Mouse (Mus musculus) liver, embryonic 11.5 days (tissue): ENCODE measurements around the gene Zfp64. TPM values are rescaled to one million over a fixed set of nuclear protein-coding genes. Genes with fewer than 3 reads are reported as not detected.
"Not testable (repeated sequence)": the region's sequence is repeated elsewhere in the genome, so short reads cannot be mapped to it uniquely, and the experiment has no call there.

Experiments used
- ATAC-seq: fragments of 200-750 bp; cut with Nextera tagmentation; replicated peaks from 2 replicates; pipeline ENCODE4 v1.8.0; 2017; ENCODE audit warnings: moderate number of reproducible peaks, mild to moderate bottlenecking, moderate TSS enrichment, moderate library complexity; ENCODE audit not compliant: low FRiP score
- DNase-seq: peaks from one replicate; pipeline ENCODE4 v3.0.0-alpha.2; 2017; ENCODE audit warnings: low spot score
- H3K27ac ChIP-seq: fragments of 300-500 bp; sonication (generic); 2 replicates; pipeline ENCODE4 v1.5.1; 2014; ENCODE audit warnings: mild to moderate bottlenecking, low read depth, low read length, control low read depth
- H3K27me3 ChIP-seq: fragments of 300-500 bp; sonication (generic); replicated peaks from 2 replicates; pipeline ENCODE4 v1.6.1; 2014; ENCODE audit warnings: low read length, mixed read lengths; ENCODE audit not compliant: control insufficient read depth, insufficient read depth
- H3K36me3 ChIP-seq: fragments of 300-500 bp; sonication (generic); 2 replicates; pipeline ENCODE4 v1.6.1; 2014; ENCODE audit warnings: mild to moderate bottlenecking, low read length, moderate library complexity, mixed read lengths; ENCODE audit not compliant: control insufficient read depth, insufficient read depth
- H3K4me1 ChIP-seq: fragments of 300-500 bp; sonication (generic); replicated peaks from 2 replicates; pipeline ENCODE4 v1.6.1; 2014; ENCODE audit warnings: low read length, mixed read lengths; ENCODE audit not compliant: control insufficient read depth, insufficient read depth
- H3K4me2 ChIP-seq: fragments of 300-500 bp; sonication (generic); 2 replicates; pipeline ENCODE4 v1.6.1; 2014; ENCODE audit warnings: mild to moderate bottlenecking, control low read depth, moderate library complexity
- H3K4me3 ChIP-seq: fragments of 300-500 bp; sonication (generic); 2 replicates; pipeline ENCODE4 v1.5.1; 2014; ENCODE audit warnings: low read depth, low read length, control low read depth
- H3K9ac ChIP-seq: fragments of 300-500 bp; sonication (generic); 2 replicates; pipeline ENCODE4 v1.6.1; 2014; ENCODE audit warnings: low read depth, low read length, control low read depth
- H3K9me3 ChIP-seq: fragments of 300-500 bp; sonication (generic); 2 replicates; pipeline ENCODE4 v1.6.1; 2016; ENCODE audit warnings: low read length, inconsistent platforms, mixed read lengths; ENCODE audit not compliant: control insufficient read depth
- WGBS: fragments of 180-500 bp; shearing (Covaris S2); extraction: QIAGEN DNeasy Blood & Tissue Kit; methylation state at CpG from one replicate; pipeline ENCODE4 v1.1.7; 2014; 5-methylcytosine and 5-hydroxymethylcytosine counted together
- polyA plus RNA-seq: library from polyadenylated mRNA; unstranded; fragments of >200 nt; fragmentation: Nextera tagmentation; extraction: Ambion mirVana; gene quantifications from 2 replicates; pipeline ENCODE4 v1.2.1, GENCODE M21; 2014

The Zfp64 gene
- polyA plus RNA-seq, 1 experiment from 2014 or later, result 30.6 TPM

DNA sequence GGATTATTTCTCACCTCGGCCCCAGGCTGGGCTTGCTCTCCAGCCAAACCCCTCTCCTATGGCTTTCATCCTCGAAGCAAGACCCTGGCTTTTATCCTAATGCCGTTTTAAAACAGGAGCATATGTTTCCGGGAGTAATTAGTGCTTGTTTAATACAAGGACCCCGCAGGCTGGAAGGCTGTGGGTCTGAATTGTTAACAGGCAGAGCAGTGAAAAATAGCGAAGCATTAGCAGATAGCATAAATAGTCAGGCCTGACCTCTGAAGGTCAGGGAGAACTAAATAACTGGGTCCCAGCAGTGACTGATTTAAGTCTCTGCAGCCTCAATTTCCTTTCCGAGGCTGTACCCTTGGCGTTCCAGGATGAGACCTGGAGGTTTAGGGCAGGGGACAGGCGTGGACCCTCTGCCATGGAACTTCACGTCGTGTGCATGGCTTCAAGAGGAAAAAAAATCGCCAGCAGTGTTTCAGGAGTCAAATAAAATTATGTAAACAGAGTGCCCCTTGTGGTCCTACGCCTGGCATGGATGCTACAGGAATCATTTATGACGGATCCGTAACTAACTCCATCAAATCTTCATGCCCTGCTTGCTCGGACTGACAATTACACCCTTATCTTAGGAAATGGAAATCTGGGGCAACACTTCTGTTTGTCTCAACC lies 95.2 kb downstream of the Zfp64 start:
- H3K9ac ChIP-seq, result no peak overlapping the region
- 49% methylated on average over 16 of the region's 16 CpGs for WGBS
- DNase-seq, result no peak

DNA sequence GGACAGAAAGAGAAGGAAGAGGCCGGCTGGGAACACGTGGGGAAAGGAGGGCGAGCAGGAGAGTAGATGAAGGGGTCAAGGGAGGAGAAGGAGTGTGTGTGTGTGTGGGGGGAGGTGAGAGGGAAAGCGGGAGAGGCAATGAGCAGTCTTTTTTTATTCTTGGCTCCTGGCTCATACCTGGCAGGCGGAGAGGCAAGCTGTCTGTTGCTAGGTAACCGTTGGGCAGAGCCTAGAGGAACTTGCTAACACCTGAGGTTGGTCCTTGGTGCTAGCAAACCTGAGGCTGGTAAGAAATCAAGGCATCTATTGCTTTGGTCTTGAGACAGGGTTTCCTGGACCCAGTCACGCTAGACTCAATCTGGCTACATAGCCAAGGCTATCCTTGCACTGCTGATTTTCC lies 98.7 kb downstream of the Zfp64 start:
- WGBS, result 55% methylated on average over 7 of the region's 7 CpGs
- Histone ChIP-seq H3K27me3 (no peaks in the 10 kb centered on the region), H3K4me2 (no peak overlapping the region), H3K9me3 (no peaks in the 10 kb centered on the region), H3K9ac (no peak overlapping the region), H3K36me3 (no peaks in the 10 kb centered on the region), H3K4me3 (no peak overlapping the region), H3K4me1 (no peaks in the 10 kb centered on the region), H3K27ac (no peak overlapping the region)
- ATAC-seq (no peak), DNase-seq (no peak)

More for the DNA sequence above, 95.2 kb downstream of the Zfp64 start:
- Histone ChIP-seq H3K4me2 (no peak overlapping the region), H3K4me3 (no peak overlapping the region), H3K9me3 (no peaks in the 10 kb centered on the region), H3K27me3 (no peaks in the 10 kb centered on the region), H3K36me3 (no peaks in the 10 kb centered on the region), H3K27ac (no peak overlapping the region), H3K4me1 (no peaks in the 10 kb centered on the region)
- no peak for ATAC-seq

DNA sequence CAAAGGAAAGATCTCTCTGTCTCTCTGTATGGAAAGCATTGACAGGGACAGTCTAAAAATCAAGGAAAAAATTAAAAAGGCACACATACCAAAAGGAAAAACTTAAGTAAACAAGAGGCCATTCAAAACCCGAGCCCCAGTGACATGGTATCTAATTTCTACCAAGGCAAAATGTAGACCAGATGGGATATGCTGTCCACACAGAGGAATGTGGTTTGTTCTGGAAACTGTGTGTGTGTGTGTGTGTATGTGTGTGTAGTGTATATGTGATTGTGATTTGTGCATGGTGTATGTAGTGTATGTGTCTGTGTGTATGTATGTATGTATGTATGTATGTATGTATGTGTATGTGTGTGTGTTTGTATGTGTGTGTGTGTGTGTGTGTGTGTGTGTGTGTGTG lies 100.6 kb downstream of the Zfp64 start:
- ATAC-seq (no peak), DNase-seq (no peak)
- Histone ChIP-seq H3K27me3 (no peaks in the 10 kb centered on the region), H3K36me3 (no peaks in the 10 kb centered on the region), H3K4me2 (no peak overlapping the region), H3K9ac (no peak overlapping the region), H3K9me3 (no peaks in the 10 kb centered on the region), H3K4me3 (no peak overlapping the region), H3K4me1 (no peaks in the 10 kb centered on the region), H3K27ac (no peak overlapping the region)
- 60% methylated on average over 1 of the region's 1 CpGs for WGBS

DNA sequence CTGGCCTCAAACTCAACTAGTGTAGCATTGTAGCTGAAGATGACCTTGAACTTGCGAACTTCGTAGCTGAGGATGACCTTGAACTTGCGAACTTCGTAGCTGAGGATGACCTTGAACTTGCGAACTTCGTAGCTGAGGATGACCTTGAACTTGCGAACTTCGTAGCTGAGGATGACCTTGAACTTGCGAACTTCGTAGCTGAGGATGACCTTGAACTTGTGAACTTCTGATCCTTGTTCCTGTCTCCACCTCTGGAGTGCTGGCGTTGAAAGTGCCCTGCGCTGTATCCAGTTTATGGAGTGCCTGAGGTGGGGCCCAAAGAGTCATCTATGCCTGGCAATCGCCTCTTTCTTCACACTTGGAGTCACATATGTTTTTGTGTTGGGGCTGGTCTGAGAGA lies 101.5 kb downstream of the Zfp64 start:
- not testable (repeated sequence) for H3K27ac ChIP-seq, H3K9ac ChIP-seq, H3K4me3 ChIP-seq, H3K27me3 ChIP-seq, DNase-seq, ATAC-seq, H3K4me1 ChIP-seq, H3K9me3 ChIP-seq, H3K4me2 ChIP-seq, H3K36me3 ChIP-seq
- 89% methylated on average over 12 of the region's 13 CpGs for WGBS

DNA sequence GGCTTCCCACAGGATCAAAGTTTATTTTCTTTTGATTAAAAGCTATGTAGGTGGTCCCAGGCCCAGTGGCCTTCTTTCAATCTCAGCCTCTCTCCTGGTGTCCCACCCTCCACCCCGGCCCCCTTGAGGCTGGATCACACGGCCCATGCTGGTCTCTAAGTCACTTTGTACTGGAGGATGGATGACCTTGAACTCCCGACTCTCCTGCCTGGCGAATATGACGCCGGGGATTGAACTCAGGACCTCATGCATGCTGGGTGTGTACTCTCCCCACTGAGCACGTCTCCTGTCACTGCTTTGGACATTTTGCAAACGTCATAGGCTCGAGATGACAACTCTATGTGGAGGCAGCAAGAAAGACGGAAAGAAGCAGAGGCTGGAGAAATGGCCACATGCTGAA lies 103.8 kb downstream of the Zfp64 start:
- Histone ChIP-seq H3K4me1 (0 out of 2 replicates have a peak, but pooled peaks cover 3% of the 10 kb centered on the region), H3K9me3 (no peaks in the 10 kb centered on the region), H3K36me3 (no peaks in the 10 kb centered on the region), H3K9ac (no peak overlapping the region), H3K27me3 (no peaks in the 10 kb centered on the region), H3K4me2 (no peak overlapping the region), H3K27ac (no peak overlapping the region), H3K4me3 (no peak overlapping the region)
- DNase-seq, result no peak
- ATAC-seq, result no peak
- 59% methylated on average over 10 of the region's 10 CpGs for WGBS

DNA sequence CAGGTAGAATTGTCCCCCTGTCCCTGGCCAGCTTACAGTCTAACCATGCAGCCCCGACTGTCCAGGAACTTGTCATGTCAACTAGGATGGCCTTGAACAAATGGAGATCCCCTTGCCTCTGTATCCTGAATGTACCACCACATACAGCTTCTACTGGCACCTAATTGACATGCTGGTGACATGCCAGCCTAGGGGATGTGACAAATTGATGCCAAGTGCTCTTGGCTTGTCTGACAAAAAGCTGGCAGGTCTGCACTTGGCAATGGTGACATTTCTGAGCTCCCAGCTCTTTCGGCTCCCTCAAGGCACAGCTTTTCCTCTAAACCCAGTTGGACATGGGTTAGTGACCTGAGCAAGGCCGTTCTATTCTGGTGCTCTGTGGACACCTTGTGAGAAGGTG lies 106.8 kb downstream of the Zfp64 start:
- H3K9me3 ChIP-seq, result no peaks in the 10 kb centered on the region
- H3K27ac ChIP-seq, result no peak overlapping the region
- no peak overlapping the region for H3K9ac ChIP-seq
- no peaks in the 10 kb centered on the region for H3K36me3 ChIP-seq
- ATAC-seq (no peak), DNase-seq (no peak)
- 0 out of 2 replicates have a peak, but pooled peaks cover 3% of the 10 kb centered on the region for H3K4me1 ChIP-seq
- 84% methylated on average over 3 of the region's 3 CpGs for WGBS
- 0 out of 2 replicates have a peak, but pooled peaks cover 3% of the 10 kb centered on the region for H3K27me3 ChIP-seq
- no peak overlapping the region for H3K4me2 ChIP-seq
- H3K4me3 ChIP-seq, result no peak overlapping the region

DNA sequence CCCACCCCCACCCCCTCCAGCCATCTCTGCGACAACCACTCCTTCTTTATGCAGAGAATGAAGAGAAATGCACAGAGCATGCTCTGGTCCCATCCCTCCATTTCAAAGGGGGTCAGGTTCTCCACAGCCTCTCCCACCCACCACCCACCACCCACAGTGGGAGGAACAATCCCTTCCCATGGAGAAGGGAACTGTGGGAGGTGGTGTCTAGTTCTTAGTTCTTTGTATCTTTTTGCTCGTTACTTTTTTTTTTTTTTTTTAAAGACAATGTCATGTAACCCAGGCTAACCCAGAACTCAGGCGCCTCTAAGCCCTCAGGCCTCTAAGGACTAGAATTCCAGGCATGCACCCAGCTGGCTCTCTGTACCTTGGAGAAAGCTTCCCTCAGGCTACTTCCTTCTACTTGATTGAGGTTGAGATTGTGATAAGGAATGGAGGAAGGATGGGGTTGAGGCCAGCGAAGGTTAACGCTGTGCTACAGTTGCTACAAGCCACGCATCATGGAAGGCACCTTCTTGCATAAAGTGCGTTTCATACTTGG lies 109.1 kb downstream of the Zfp64 start:
- peaks cover 23% of the 10 kb centered on the region for H3K27me3 ChIP-seq
- H3K4me2 ChIP-seq, result no peak overlapping the region
- no peak overlapping the region for H3K4me3 ChIP-seq
- DNase-seq (no peak), ATAC-seq (no peak)
- H3K36me3 ChIP-seq, result no peaks in the 10 kb centered on the region
- WGBS, result 54% methylated on average over 7 of the region's 7 CpGs
- H3K27ac ChIP-seq, result no peak overlapping the region
- peaks cover 3% of the 10 kb centered on the region; the same call in 1 of the 2 replicates for H3K4me1 ChIP-seq
- H3K9ac ChIP-seq, result no peak overlapping the region
- no peaks in the 10 kb centered on the region for H3K9me3 ChIP-seq
